Mouse (Mus musculus) kidney, adult 2 months (tissue): ENCODE results near the gene Syne1.

Experiments
- CTCF ChIP-seq: fragments of 200-500 bp; conservative IDR thresholded peaks from 2 replicates; pipeline ENCODE4 v1.5.1; 2011; ENCODE audit warnings: low read depth, mild to moderate bottlenecking, control low read depth, low read length, moderate library complexity, mixed read lengths; ENCODE audit not compliant: insufficient read depth, insufficient read length
- POLR2A ChIP-seq: fragments of 200-500 bp; IDR thresholded peaks from one replicate; pipeline ENCODE4 v1.6.1; 2011; ENCODE audit warnings: low read depth, low read length, control low read depth

DNA sequence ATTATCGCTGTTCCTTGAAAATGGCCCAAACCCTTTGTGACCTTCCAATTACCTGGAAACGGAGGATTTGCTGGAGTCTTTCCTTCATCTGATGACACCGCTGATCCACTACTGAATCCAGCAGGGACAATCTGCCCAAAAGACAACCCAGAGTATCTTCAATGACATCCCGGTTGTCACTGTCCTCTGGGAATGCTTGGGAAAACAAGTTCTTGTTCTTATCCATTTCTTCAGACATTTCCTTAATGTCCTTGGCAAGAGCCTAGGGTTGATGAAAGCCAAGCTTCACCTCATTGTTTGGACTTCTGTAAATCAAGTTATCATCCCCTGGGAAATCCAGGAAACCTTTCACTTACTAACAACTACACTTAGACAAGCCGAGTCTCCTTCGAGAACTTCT, 398.2 kb downstream of the Syne1 start:
- TF ChIP-seq CTCF (no peak), POLR2A (no peak)
